Mouse (Mus musculus) testis, adult 2 months (tissue): ENCODE measurements around the gene Olfr986. TPM values are rescaled to one million over a fixed set of nuclear protein-coding genes. Genes with fewer than 3 reads are reported as not detected.
"Not testable (repeated sequence)": the region's sequence is repeated elsewhere in the genome, so short reads cannot be mapped to it uniquely, and the experiment has no call there.

ENCODE experiments used
- H3K27ac ChIP-seq: fragments of 200-500 bp; 2 replicates; pipeline ENCODE4 v1.5.1; 2012; ENCODE audit warnings: low read depth, low read length; ENCODE audit not compliant: control insufficient read depth, insufficient read depth
- H3K27me3 ChIP-seq: fragments of 200-500 bp; 2 replicates; pipeline ENCODE4 v1.6.1; 2012; ENCODE audit warnings: mild to moderate bottlenecking, low read length, moderate library complexity; ENCODE audit not compliant: control insufficient read depth, insufficient read depth
- H3K36me3 ChIP-seq: fragments of 200-500 bp; 2 replicates; pipeline ENCODE4 v1.6.1; 2012; ENCODE audit warnings: mild to moderate bottlenecking, low read length; ENCODE audit not compliant: control insufficient read depth, insufficient read depth
- H3K4me1 ChIP-seq: fragments of 200-500 bp; 2 replicates; pipeline ENCODE4 v1.6.1; 2012; ENCODE audit warnings: low read length; ENCODE audit not compliant: control insufficient read depth, insufficient read depth
- H3K4me3 ChIP-seq: fragments of 200-500 bp; 2 replicates; pipeline ENCODE4 v1.5.1; 2012; ENCODE audit warnings: low read depth, mild to moderate bottlenecking, low read length, moderate library complexity, mixed read lengths; ENCODE audit not compliant: control insufficient read depth
- CTCF ChIP-seq: fragments of 200-500 bp; IDR thresholded peaks from 2 replicates; pipeline ENCODE4 v1.5.1; 2012; ENCODE audit warnings: low read depth, mild to moderate bottlenecking, inconsistent platforms, low read length, moderate library complexity; ENCODE audit not compliant: control insufficient read depth, insufficient read depth, insufficient replicate concordance
- POLR2A ChIP-seq: fragments of 200-500 bp; IDR thresholded peaks from 2 replicates; pipeline ENCODE4 v1.6.1; 2012; ENCODE audit warnings: low read depth, mild to moderate bottlenecking, inconsistent platforms, low read length, moderate library complexity; ENCODE audit not compliant: control insufficient read depth
- polyA plus RNA-seq: library from polyadenylated mRNA; depleted of rRNA; stranded (reverse); fragments of >200 nt; gene quantifications from 2 replicates; pipeline ENCODE4 v1.2.3, GENCODE M21; 2012; rRNA removed

Gene Olfr986
- not detected in 2 replicates for polyA plus RNA-seq

DNA sequence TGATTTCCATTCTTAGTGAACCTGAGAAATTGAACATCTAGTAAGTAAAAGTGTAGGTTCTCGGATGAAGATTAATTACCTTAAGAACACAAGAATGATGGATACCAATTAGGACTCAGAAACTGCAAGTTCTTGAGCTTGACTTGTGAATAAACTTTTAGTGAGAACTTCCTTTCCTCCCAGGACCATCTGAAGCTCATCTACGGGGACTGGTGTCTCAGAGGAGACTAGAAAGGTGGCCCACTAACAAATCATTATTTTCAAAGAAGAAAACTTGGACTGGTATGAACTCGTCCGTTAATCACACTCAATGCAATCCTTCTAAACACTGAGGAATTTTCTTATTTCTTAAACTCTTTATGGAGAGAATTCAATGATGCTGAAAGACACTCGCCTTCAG lies at the start of gene Olfr986:
TSS of gene Olfr986 (plus strand) at position 301 of the 400 bp plus-strand sequence.
- H3K27me3 ChIP-seq = no peaks in the 10 kb centered on the region
- no peak within 1 kb of the TSS for H3K27ac ChIP-seq
- peaks cover 3% of the 10 kb centered on the region for H3K4me1 ChIP-seq
- H3K36me3 ChIP-seq = no peaks in the 10 kb centered on the region
- TF ChIP-seq CTCF = no peak
- TF ChIP-seq POLR2A = no peak
- no peak within 1 kb of the TSS for H3K4me3 ChIP-seq

- Histone ChIP-seq H3K4me1 (no peaks in the 10 kb centered on the region), H3K27ac (no peak overlapping the region), H3K4me3 (no peak overlapping the region), H3K36me3 (no peaks in the 10 kb centered on the region), H3K27me3 (no peaks in the 10 kb centered on the region)
- TF ChIP-seq POLR2A = no peak
- no peak for TF ChIP-seq CTCF
These were observed 43.6 kb upstream of the Olfr986 start for GRCm38 (mm10) chr9:40136987-40137688.

DNA sequence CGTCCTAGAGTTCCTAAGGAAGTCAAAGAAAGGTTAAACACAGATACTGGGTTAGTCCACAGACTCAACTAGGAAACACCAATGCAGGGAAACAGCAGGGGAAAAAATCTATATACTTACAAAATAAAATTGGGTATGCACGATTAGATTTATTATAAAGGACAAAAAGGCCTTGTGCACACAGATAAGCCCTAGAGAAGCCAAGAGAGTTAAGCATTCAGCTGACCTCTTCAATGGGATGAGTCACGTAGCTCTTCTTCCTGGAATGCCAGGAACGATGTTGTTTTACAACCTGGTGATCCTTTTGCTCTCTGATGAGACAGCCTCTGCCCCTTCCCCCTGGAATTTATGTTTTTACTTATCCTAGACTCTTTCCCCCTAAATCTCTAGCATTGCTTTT lies 41.2 kb upstream of the Olfr986 start:
- no peaks in the 10 kb centered on the region for H3K27me3 ChIP-seq
- no peak overlapping the region for H3K27ac ChIP-seq
- no peaks in the 10 kb centered on the region for H3K4me1 ChIP-seq
- no peaks in the 10 kb centered on the region for H3K36me3 ChIP-seq
- no peak overlapping the region for H3K4me3 ChIP-seq
- TF ChIP-seq POLR2A = no peak
- TF ChIP-seq CTCF = no peak

DNA sequence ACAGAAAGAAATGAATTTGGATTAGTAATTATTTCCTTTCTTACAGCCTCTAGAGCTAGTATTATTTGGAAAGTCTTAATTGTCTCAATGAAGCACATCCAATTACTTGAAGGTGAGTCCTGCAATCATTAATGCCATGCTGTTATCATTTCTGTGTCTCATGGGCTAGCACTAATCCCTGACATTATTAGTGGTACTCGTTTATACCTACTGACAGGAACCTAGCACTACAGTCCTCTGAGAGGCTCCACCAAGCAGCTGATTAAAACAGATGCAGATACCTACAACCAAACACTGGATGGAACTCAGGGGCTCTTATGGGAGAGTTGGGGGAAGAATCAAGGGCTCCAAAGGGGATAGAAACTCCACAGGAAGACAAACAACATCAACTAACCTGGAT lies 39.2 kb upstream of the Olfr986 start:
- H3K36me3 ChIP-seq = no peaks in the 10 kb centered on the region
- H3K4me3 ChIP-seq = no peak overlapping the region
- no peaks in the 10 kb centered on the region for H3K4me1 ChIP-seq
- no peaks in the 10 kb centered on the region for H3K27me3 ChIP-seq
- H3K27ac ChIP-seq = no peak overlapping the region
- TF ChIP-seq POLR2A (no peak), CTCF (no peak)

DNA sequence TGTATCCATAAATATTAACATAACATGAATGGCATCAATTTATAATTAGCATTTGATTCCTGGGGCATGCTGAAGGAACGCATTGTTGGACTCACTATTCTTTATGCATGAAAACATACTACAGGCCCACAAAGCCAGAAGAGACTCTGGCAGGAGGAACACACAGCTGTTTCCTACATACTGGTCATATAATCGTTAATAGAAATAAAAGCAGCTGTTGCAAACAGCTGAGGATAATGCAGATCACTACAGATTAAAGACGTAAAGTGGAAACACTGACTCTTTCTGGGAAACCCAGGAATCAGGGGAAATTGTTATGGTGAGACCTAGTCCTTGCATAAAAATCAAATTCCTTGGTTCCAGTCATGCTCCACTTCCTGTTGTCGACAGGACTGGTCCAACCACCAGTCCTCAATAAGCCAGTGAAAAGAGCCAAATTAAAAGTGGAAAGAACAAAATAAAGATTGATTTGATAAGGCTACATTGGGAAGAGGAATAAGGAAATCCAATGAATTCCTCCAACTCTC lies 25.5 kb upstream of the Olfr986 start:
- Histone ChIP-seq H3K27ac (no peak overlapping the region), H3K4me3 (no peak overlapping the region), H3K27me3 (no peaks in the 10 kb centered on the region), H3K4me1 (no peaks in the 10 kb centered on the region), H3K36me3 (no peaks in the 10 kb centered on the region)
- no peak for TF ChIP-seq CTCF
- no peak for TF ChIP-seq POLR2A

GRCm38 (mm10) chr9:40166446-40166845 lies 14.3 kb upstream of the Olfr986 start:
- H3K27ac ChIP-seq = no peak overlapping the region
- TF ChIP-seq CTCF (no peak), POLR2A (no peak)
- H3K4me3 ChIP-seq = no peak overlapping the region
- H3K4me1 ChIP-seq = no peaks in the 10 kb centered on the region
- no peaks in the 10 kb centered on the region for H3K27me3 ChIP-seq
- H3K36me3 ChIP-seq = no peaks in the 10 kb centered on the region

DNA sequence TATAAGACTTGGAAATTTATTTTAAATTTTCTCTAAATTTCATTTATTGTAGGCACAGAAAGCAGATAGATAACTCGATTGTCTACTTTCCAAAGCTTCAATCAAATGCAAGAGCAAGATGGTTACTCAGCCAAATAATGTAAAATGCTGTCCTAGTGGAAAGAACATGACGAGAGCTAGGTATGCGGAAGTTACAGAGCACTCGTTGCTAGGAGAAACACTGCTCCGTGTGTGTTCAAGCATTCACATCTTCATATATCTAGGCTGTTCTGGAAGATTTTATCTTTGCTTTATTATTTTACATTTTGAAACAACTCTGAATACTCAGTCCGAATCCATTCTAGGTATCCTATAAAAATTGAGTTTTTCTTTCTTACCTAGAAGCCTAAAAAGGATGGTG lies 3.7 kb upstream of the Olfr986 start:
- TF ChIP-seq POLR2A = no peak
- no peak for TF ChIP-seq CTCF
- Histone ChIP-seq H3K4me1 (no peaks in the 10 kb centered on the region), H3K27ac (no peak overlapping the region), H3K27me3 (no peaks in the 10 kb centered on the region), H3K4me3 (no peak overlapping the region), H3K36me3 (no peaks in the 10 kb centered on the region)

- H3K36me3 ChIP-seq, H3K27ac ChIP-seq, H3K4me1 ChIP-seq, H3K4me3 ChIP-seq, H3K27me3 ChIP-seq: not testable (repeated sequence)
These were observed 4.4 kb downstream of the Olfr986 start for GRCm38 (mm10) chr9:40185166-40185565.
